Mouse (Mus musculus) small intestine, adult 2 months (tissue): Measurements from ENCODE around the gene Lgr4.

Source experiments
- CTCF ChIP-seq: fragments of 200-500 bp; IDR thresholded peaks from 2 replicates; pipeline ENCODE4 v1.5.1; 2012; ENCODE audit warnings: low read depth, mild to moderate bottlenecking, control low read depth, inconsistent platforms, low read length, moderate library complexity, mixed read lengths; ENCODE audit not compliant: insufficient replicate concordance, insufficient read length; ENCODE audit errors: extremely low read depth
- POLR2A ChIP-seq: fragments of 200-500 bp; IDR thresholded peaks from 2 replicates; pipeline ENCODE4 v1.6.1; 2012; ENCODE audit warnings: low read depth, mild to moderate bottlenecking, control low read depth, inconsistent platforms, low read length, moderate library complexity

- TF ChIP-seq POLR2A: no peak
- TF ChIP-seq CTCF: no peak
These were observed 26.4 kb upstream of the Lgr4 start for GRCm38 (mm10) chr2:109891031-109891430.
